Mouse (Mus musculus): Measurements from ENCODE around the gene Ncam1. TPM values are rescaled to one million over a fixed set of nuclear protein-coding genes. Genes with fewer than 3 reads are reported as not detected.

Ncam1 gene
- total and polyA plus RNA-seq, 3 experiments = 0.08 TPM; not detected in 2

DNA sequence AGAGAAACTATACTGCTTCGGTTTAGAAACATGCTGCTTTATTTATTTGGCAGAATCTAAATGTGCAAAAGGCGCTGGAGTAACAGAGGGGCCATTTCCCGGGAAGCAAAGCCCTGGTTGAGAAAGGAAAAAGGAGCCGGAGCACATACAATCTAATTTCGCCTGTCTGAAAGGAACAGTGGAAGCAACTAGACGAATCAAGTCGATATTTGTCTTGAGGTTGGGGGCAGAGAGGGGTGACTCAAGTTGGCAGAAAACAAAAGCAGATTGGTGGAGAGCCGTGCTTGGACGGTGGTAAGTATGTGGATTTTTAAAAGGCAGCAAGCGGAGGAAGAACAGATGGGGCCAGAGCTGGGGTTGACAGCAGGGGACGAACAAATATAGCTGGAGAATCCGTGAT, 40.7 kb downstream of the Ncam1 start:
- Histone ChIP-seq H3K9me3 (replicated peaks; ENCODE audit: low read length) (no peaks in the 10 kb centered on the region), H3K27me3 (replicated peaks) (no peaks in the 10 kb centered on the region), H3K79me2 (replicated peaks; ENCODE audit: control insufficient read depth, extremely low read depth, insufficient read depth, poor library complexity, severe bottlenecking) (no peaks in the 10 kb centered on the region), H3K4me2 (ENCODE audit: insufficient read depth, low read depth, poor library complexity, severe bottlenecking) (no peak overlapping the region), H3K4me1 (ENCODE audit: control insufficient read depth in 1 of 2, insufficient read depth in 2 of 2) (peaks cover 0 to 2% of the 10 kb centered on the region in 2 experiments; a peak in 1 of 4 replicates), H3K4me3 (replicated peaks in 1 of 3; ENCODE audit: low read depth in 2 of 3, low read length in 2 of 3, poor library complexity in 1 of 3) (no peak overlapping the region), H3K27ac (ENCODE audit: insufficient read depth, low read depth) (no peak overlapping the region), H3K36me3 (replicated peaks in 1 of 2; ENCODE audit: control insufficient read depth in 1 of 2, insufficient read depth in 1 of 2, low read length in 1 of 2) (no peaks in the 10 kb centered on the region), H3K9ac (ENCODE audit: insufficient read depth, low read depth) (no peak overlapping the region)
- in situ Hi-C loops (cut with MboI; ENCODE audit: low pct_ligation_motif_present, low pct_unique_long_range_greater_than_20kb, low sequenced_read_pairs) (no loop called here), dilution Hi-C loops (cut with MboI; ENCODE audit: extremely low pct_ligation_motif_present, extremely low pct_unique_long_range_greater_than_20kb, low sequenced_read_pairs) (no loop called here)
- TF ChIP-seq POLR2AphosphoS2 (IDR thresholded peaks at IDR 0.05; ENCODE audit: low read depth, low read length) (no peak), USF2 (conservative IDR thresholded peaks at IDR 0.05; ENCODE audit: low read depth, low read length) (no peak), RAD21 (IDR thresholded peaks at IDR 0.05; ENCODE audit: low read depth, low read length) (no peak), ZC3H11A (IDR thresholded peaks at IDR 0.05; ENCODE audit: low read depth, low read length) (no peak), MAFK (IDR thresholded peaks at IDR 0.05; ENCODE audit: insufficient replicate concordance, low read length) (no peak), EP300 (IDR thresholded peaks at IDR 0.05; ENCODE audit: low read length) (no peak), TBP (conservative IDR thresholded peaks at IDR 0.05; ENCODE audit: low read depth, low read length) (no peak), ETS1 (conservative IDR thresholded peaks at IDR 0.05; ENCODE audit: low read depth, low read length) (no peak), SIN3A (IDR thresholded peaks at IDR 0.05; ENCODE audit: low read length) (no peak), ZKSCAN1 (IDR thresholded peaks at IDR 0.05; ENCODE audit: borderline replicate concordance, low read depth, low read length) (no peak), MYC (IDR thresholded peaks at IDR 0.05; ENCODE audit: low read depth, low read length) (no peak), BHLHE40 (IDR thresholded peaks at IDR 0.05; ENCODE audit: low read depth, low read length) (no peak), IRF4 (IDR thresholded peaks at IDR 0.05; ENCODE audit: low read depth, low read length) (no peak), GABPA (IDR thresholded peaks at IDR 0.05; ENCODE audit: insufficient replicate concordance, low read depth, low read length) (no peak), MXI1 (IDR thresholded peaks at IDR 0.05; ENCODE audit: low read depth, low read length) (no peak), ZNF384 (IDR thresholded peaks at IDR 0.05; ENCODE audit: low read depth, low read length) (no peak), RCOR1 (conservative IDR thresholded peaks at IDR 0.05; ENCODE audit: low read depth, low read length) (no peak)
- no peak for DNase-seq (ENCODE audit: extremely low read depth)

DNA sequence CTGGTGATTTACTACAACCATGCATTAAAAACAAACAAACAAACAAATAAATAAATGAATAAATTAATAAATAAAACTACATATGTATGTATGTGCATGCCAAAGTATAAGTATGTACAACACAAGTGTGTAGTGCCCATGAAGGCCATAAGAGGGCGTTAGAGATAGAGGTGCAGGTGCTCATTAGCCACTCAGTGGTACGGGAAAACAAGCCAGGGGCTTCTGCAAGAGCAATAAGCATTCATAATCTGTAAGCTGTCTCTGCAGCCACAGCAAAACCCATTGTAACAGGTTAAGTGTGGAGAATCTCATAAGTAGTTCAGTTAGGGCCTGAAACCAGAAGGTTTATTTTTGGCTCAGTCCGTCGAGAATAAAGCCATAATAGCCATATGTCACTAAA, 41.1 kb downstream of the Ncam1 start:
- no peak overlapping the region for H3K4me2 ChIP-seq (ENCODE audit: insufficient read depth, low read depth, poor library complexity, severe bottlenecking)
- H3K27ac ChIP-seq (ENCODE audit: insufficient read depth, low read depth) = no peak overlapping the region
- H3K79me2 ChIP-seq (replicated peaks; ENCODE audit: control insufficient read depth, extremely low read depth, insufficient read depth, poor library complexity, severe bottlenecking) = no peaks in the 10 kb centered on the region
- no peak overlapping the region for H3K4me3 ChIP-seq (replicated peaks in 1 of 3; ENCODE audit: low read depth in 2 of 3, low read length in 2 of 3, poor library complexity in 1 of 3)
- dilution Hi-C loops (cut with MboI; ENCODE audit: extremely low pct_ligation_motif_present, extremely low pct_unique_long_range_greater_than_20kb, low sequenced_read_pairs) = no loop called here
- no peaks in the 10 kb centered on the region for H3K9me3 ChIP-seq (replicated peaks; ENCODE audit: low read length)
- peaks cover 0 to 6% of the 10 kb centered on the region in 2 experiments; a peak in 1 of 4 replicates for H3K4me1 ChIP-seq (ENCODE audit: control insufficient read depth in 1 of 2, insufficient read depth in 2 of 2)
- DNase-seq (ENCODE audit: extremely low read depth) = no peak
- TF ChIP-seq USF2 (conservative IDR thresholded peaks at IDR 0.05; ENCODE audit: low read depth, low read length) (no peak), CTCF (conservative IDR thresholded peaks at IDR 0.05 in 1 of 2, IDR thresholded peaks at IDR 0.05 in 1 of 2; ENCODE audit: low read depth in 2 of 2, low read length in 2 of 2) (0 out of 4 replicates have a peak, but pooled peaks of 1 of the 2 experiments have one; percentile 2)
- H3K9ac ChIP-seq (ENCODE audit: insufficient read depth, low read depth) = no peak overlapping the region
- H3K36me3 ChIP-seq (replicated peaks in 1 of 2; ENCODE audit: control insufficient read depth in 1 of 2, insufficient read depth in 1 of 2, low read length in 1 of 2) = no peaks in the 10 kb centered on the region
- in situ Hi-C loops (cut with MboI; ENCODE audit: low pct_ligation_motif_present, low pct_unique_long_range_greater_than_20kb, low sequenced_read_pairs) = no loop called here
- no peaks in the 10 kb centered on the region for H3K27me3 ChIP-seq (replicated peaks)
